Mouse (Mus musculus) erythroid progenitor cell, adult 5-6 weeks (primary cell): ENCODE data around the gene Bcas1. TPM values are rescaled to one million over a fixed set of nuclear protein-coding genes. Genes with fewer than 3 reads are reported as not detected.
"Not testable (repeated sequence)": the region's sequence is repeated elsewhere in the genome, so short reads cannot be mapped to it uniquely, and the experiment has no call there.

Experiments used
- ATAC-seq: replicated peaks from 2 replicates; pipeline ENCODE4 v1.8.0; 2016; ENCODE audit warnings: moderate number of reproducible peaks, mild to moderate bottlenecking, moderate TSS enrichment, inconsistent platforms; ENCODE audit not compliant: poor library complexity, low FRiP score, severe bottlenecking
- total RNA-seq, 2 experiments: library from RNA; stranded (forward) in 1 of 2; stranded (reverse) in 1 of 2; fragments of 150-400 nt in 1 of 2; fragments of 186-747, 209-891 nt in 1 of 2; gene quantifications; 2 replicates each; pipeline versions ENCODE4 v1.2.3 to v1.2.4; 2015 to 2017; ENCODE audit warnings: low replicate concordance in 2 of 2

Gene Bcas1
- total RNA-seq (2015; ENCODE audit: low replicate concordance) = not detected in 2 replicates
- total RNA-seq (2017; ENCODE audit: low replicate concordance) = 1.7 TPM in 1 of 2 replicates, not detected in the other

GRCm38 (mm10) chr2:170427704-170428103 is at the start of gene Bcas1:
Gene Bcas1 (minus strand): TSS chr2:170427845.
- no peak for ATAC-seq

- ATAC-seq = no peak
Measured at GRCm38 (mm10) chr2:170476643-170477042, 49.0 kb upstream of the Bcas1 start.

- ATAC-seq = no peak
Measured at GRCm38 (mm10) chr2:170476215-170476614, 48.6 kb upstream of the Bcas1 start.

GRCm38 (mm10) chr2:170475164-170475563 is 47.5 kb upstream of the Bcas1 start:
- no peak for ATAC-seq

- ATAC-seq = no peak
Measured at GRCm38 (mm10) chr2:170474125-170474524, 46.5 kb upstream of the Bcas1 start.

DNA sequence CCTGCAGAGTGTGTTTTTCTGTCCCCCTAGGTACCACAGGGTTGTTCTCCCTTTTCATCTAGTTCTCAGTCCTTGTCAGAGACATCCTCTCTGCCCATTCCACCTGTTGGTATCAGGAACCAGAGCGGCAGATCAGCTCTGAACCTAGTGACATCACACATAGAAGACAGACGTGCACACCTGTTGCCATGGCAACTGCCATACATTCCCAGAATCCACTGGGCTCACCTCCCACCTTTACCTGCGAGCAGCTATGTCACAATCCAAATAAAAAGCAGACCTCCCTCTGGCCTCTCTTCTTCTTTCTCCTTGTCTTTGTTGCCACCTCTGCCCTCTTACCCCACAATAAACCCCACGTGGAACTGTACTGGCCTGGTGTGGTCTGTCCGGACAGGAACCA is 42.9 kb upstream of the Bcas1 start:
- no peak for ATAC-seq

DNA sequence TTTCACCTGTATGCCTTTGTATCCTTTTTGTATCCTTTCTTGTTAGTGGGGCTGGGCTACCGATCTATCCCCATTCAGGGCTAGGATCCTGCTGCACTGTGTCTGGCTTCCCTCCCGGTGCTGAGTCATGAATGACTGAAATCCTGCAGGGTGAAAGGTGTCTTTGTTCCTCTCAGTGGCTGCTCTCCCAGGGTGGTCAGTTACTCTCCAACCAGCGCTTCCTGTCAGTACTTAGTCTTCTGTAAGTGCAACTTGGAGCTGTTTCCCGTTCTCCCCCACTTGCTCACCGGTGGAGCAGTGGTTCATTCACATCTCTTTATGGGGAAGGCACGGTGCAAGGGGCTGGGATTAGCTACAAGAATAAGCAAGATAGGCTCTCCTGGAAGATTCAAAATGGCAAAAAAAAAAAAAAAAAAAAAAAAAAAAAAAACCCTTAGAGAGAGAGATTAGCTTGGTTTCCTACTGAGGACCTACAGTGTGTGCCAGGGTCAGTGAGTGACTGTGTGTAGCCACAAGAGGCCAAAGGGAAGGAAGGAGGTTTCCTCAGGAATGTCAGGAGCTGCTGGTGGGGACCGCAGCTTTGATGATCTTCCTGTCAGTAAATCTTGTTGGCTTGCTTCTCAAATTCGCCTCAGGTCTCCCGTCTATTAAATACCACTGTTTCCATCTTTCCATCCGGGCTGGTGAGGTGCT is 42.1 kb upstream of the Bcas1 start:
- ATAC-seq = no peak

DNA sequence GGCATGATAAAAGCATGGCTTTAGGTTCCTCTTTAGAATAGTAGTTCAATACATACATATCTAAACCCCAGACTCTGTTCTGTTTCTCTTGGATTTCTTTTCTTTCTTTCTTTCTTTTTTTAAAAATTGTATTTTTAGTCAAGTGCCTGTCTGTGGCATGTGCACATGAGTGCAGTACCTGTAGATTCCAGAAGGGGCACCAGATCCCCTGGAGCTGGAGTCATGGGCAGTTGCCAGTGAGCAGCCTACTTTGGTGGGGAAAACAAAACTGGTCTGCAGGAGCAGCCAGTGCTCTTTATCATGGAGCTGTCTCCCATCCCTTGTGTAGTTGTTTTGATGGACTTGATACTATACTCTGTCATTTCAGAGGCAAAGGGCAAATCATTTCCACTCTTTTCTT is 40.4 kb upstream of the Bcas1 start:
- no peak for ATAC-seq

DNA sequence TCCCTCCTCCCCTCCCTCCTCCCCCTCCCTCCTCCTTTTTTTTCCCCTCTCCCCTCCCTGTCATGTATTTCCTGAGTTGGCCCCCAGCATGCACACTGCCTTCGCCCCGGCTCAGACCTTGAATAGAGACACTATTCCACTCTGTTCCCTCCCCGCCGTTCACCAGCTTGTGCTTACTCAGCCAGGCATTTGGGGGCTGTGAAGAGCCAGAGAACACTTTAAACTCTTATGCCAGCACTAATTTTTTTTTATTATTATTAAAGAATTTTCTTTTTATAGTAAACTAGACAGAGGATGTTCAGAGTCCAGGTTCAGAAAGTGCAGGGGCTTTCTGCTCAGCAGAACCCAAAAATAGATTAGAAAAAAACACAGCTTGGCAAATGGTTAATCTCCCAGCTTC is 37.2 kb upstream of the Bcas1 start:
- ATAC-seq = no peak

- ATAC-seq = no peak
Measured at GRCm38 (mm10) chr2:170461652-170462051, 34.0 kb upstream of the Bcas1 start.

GRCm38 (mm10) chr2:170459805-170460204 is 32.2 kb upstream of the Bcas1 start:
- no peak for ATAC-seq

GRCm38 (mm10) chr2:170459183-170459582 is 31.5 kb upstream of the Bcas1 start:
- no peak for ATAC-seq

GRCm38 (mm10) chr2:170453809-170454208 is 26.2 kb upstream of the Bcas1 start:
- not testable (repeated sequence) for ATAC-seq

GRCm38 (mm10) chr2:170450933-170451332 is 23.3 kb upstream of the Bcas1 start:
- ATAC-seq = no peak

DNA sequence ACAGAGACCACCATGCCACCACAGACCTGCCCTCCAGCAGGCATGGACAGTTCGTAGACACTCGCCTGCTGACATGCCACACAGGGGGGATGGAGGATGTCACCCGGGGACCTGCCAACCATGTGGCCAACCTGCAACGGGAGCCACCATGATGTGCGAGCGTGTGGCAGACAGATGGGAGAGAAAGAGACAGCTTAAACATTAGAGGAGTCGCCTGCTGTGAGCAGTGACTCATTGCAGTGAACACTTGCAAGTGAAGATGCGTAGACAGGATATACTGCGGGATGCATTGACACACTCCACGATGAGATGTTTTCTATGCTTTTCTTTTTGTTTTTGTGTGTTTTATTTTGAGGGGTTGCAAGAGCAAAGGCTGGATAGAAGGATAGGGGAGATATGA is 20.0 kb upstream of the Bcas1 start:
- ATAC-seq = no peak

GRCm38 (mm10) chr2:170446843-170447383 is 19.3 kb upstream of the Bcas1 start:
- ATAC-seq = no peak

- ATAC-seq = no peak
Measured at GRCm38 (mm10) chr2:170445861-170446260, 18.2 kb upstream of the Bcas1 start.

- no peak for ATAC-seq
Measured at GRCm38 (mm10) chr2:170442535-170442934, 14.9 kb upstream of the Bcas1 start.

DNA sequence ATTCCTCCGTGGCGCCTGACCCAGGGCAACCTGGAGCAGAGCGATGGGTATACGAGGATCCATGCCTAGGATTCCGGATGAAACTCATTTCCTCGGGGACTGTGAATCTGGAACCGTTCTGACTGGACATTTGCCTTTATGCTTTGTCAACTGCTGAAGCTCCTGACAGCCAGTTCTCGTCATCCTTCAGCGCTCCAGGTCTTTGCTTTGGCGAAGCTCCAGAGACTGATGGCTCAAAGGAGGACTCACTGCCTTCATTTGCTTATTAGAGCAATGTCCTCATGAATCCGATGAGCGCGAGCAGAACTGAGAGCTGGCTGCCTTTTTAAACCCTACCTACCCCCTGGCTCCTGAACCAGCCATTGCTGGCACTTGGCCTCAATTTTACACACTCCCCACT is 11.1 kb upstream of the Bcas1 start:
- no peak for ATAC-seq

GRCm38 (mm10) chr2:170436204-170436603 is 8.6 kb upstream of the Bcas1 start:
- no peak for ATAC-seq

DNA sequence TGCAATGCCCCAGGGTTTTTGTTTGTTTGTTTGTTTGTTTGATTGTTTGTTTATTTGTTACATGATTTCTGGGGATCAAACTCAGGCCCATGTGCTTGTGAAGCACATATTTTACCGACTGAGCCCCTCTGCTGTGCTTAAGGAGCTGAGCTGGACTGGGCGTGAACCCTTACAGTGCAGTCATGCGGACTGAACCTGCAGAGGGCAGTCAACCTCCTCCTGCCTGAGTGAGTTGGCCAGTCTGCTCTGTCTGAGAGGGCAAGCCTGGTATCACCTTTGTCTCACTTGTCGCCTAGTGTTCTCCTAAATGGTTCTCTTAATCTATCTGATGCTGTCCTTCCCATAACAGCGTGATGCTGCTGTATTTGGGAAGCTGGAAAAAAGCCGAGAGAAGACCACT is 4.5 kb upstream of the Bcas1 start:
- no peak for ATAC-seq

GRCm38 (mm10) chr2:170428966-170429365 is 1.3 kb upstream of the Bcas1 start:
- no peak for ATAC-seq
